Mouse (Mus musculus) ES-Bruce4 (cell line): ENCODE measurements around the gene Tspan3.

ENCODE experiments used
- CTCF ChIP-seq: IDR thresholded peaks from one replicate; pipeline ENCODE4 v1.8.1; 2011; ENCODE audit warnings: low read depth, low read length
- EP300 ChIP-seq: IDR thresholded peaks from 2 replicates; pipeline ENCODE4 v1.6.1; 2011; ENCODE audit warnings: low read depth, low read length; ENCODE audit not compliant: insufficient read depth

DNA sequence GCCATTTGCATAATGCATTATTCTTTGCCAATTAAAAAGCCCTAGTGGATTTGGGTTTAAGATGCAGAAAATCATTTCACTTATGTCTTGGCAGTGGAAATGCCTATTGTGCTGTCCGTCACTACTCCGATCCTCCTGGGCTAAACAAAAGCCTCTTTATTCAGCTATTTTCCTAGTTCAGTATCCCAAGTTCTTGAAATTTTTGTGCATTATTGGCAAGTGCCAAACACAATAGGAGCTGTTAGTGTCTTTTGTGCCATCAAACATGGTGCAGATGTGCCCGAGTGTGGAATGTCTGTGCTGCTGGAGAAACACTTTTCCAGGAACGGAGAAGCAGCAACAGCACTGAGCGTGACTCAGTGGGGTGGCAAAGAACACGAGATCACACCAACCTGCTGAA is 2.4 kb upstream of the Tspan3 start:
- TF ChIP-seq EP300 (no peak), CTCF (no peak)
